8 mouse cellular contexts compared by ENCODE assay signal in genomic region chr10:13868371-13869321, GRCm38 (mm10). TPM values are rescaled to one million over a fixed set of nuclear protein-coding genes. Genes with fewer than 3 reads are reported as not detected.
A peak's percentile ranks its signal among the peaks of the same experiment; 100 is the strongest.
DNase-seq lines count a peak whose midpoint lies in the region; ATAC-seq and TF ChIP-seq lines count a peak whose summit lies in the region.

TSS of gene Aig1 (minus strand) at chr10:13868980.

- H3K4me1 ChIP-seq in forebrain, embryonic 11.5 days (replicated peaks; ENCODE audit: control insufficient read depth, insufficient read depth, low read length), result 0 out of 2 replicates have a peak, but pooled peaks cover 2% of the 10 kb centered on the region
- peaks cover 24% of the 10 kb centered on the region for H3K4me1 ChIP-seq in heart, embryonic 16.5 days (ENCODE audit: control insufficient read depth, insufficient read depth, low read length)
- peaks cover 31% of the 10 kb centered on the region for H3K4me1 ChIP-seq in liver, embryonic 12.5 days

- peak; percentile 41 for DNase-seq in c-Kit-positive CD71-negative TER-119-negative erythroid progenitor cells, embryonic 14.5 days (ENCODE audit: low read depth)
- peak; percentile 82 for DNase-seq in forebrain, embryonic 11.5 days (ENCODE audit: low spot score)
- peak; percentile 77 to 89 for DNase-seq in kidney, postnatal 25 days
- DNase-seq in naive thymus-derived CD4-positive, alpha-beta T cell, adult 2 months (ENCODE audit: low read depth), result peak; percentile 84
- DNase-seq in spleen, postnatal 4 days (ENCODE audit: low spot score in 2 of 2), result peak; percentile 77 to 86

- peak within 1 kb of the TSS; percentile 82 for H3K9ac ChIP-seq in forebrain, embryonic 11.5 days (ENCODE audit: low read length)
- H3K9ac ChIP-seq in heart, embryonic 16.5 days (ENCODE audit: low read length), result peak within 1 kb of the TSS; percentile 92
- peak within 1 kb of the TSS; percentile 79 for H3K9ac ChIP-seq in liver, embryonic 12.5 days

- H3K36me3 ChIP-seq in C2C12 (ENCODE audit: control insufficient read depth, insufficient read depth), result no peaks in the 10 kb centered on the region
- no peaks in the 10 kb centered on the region for H3K36me3 ChIP-seq in forebrain, embryonic 11.5 days (ENCODE audit: control insufficient read depth, insufficient read depth, low read length)
- H3K36me3 ChIP-seq in heart, embryonic 16.5 days (ENCODE audit: control insufficient read depth, insufficient read depth), result no peaks in the 10 kb centered on the region
- no peaks in the 10 kb centered on the region for H3K36me3 ChIP-seq in liver, embryonic 12.5 days

- WGBS in forebrain, embryonic 11.5 days, result 2% methylated on average over 76 of the region's 77 CpGs
- whole genome bisulfite sequencing in heart, embryonic 16.5 days, result 3% methylated on average over 67 of the region's 77 CpGs
- 8% methylated on average over 48 of the region's 77 CpGs for WGBS in liver, embryonic 12.5 days (ENCODE audit: insufficient replicate concordance)

- H3K9me3 ChIP-seq in forebrain, embryonic 11.5 days (ENCODE audit: control insufficient read depth, low read length), result no peaks in the 10 kb centered on the region
- no peaks in the 10 kb centered on the region for H3K9me3 ChIP-seq in heart, embryonic 16.5 days (replicated peaks; ENCODE audit: control insufficient read depth, low read length)
- H3K9me3 ChIP-seq in liver, embryonic 12.5 days (replicated peaks), result no peaks in the 10 kb centered on the region

- no peaks in the 10 kb centered on the region for H3K27me3 ChIP-seq in C2C12 (ENCODE audit: control insufficient read depth, insufficient read depth, insufficient read length)
- H3K27me3 ChIP-seq in forebrain, embryonic 11.5 days (ENCODE audit: control insufficient read depth, insufficient read depth, low read length), result no peaks in the 10 kb centered on the region
- no peaks in the 10 kb centered on the region for H3K27me3 ChIP-seq in heart, embryonic 16.5 days (ENCODE audit: control insufficient read depth, insufficient read depth, low read length)
- no peaks in the 10 kb centered on the region for H3K27me3 ChIP-seq in liver, embryonic 12.5 days (replicated peaks)

- TF ChIP-seq CTCF in C2C12 (IDR thresholded peaks at IDR 0.05; ENCODE audit: control insufficient read depth, insufficient read depth, insufficient read length), result peak; percentile 2

- ATAC-seq in forebrain, embryonic 11.5 days (replicated peaks; ENCODE audit: low FRiP score), result peak; percentile 93
- ATAC-seq in heart, embryonic 16.5 days (replicated peaks; ENCODE audit: extremely low read depth, insufficient read depth, low FRiP score), result peak; percentile 87
- peak; percentile 97 for ATAC-seq in liver, embryonic 12.5 days

- no peak within 1 kb of the TSS for H3K27ac ChIP-seq in forebrain, embryonic 11.5 days (ENCODE audit: low read depth, low read length)
- peak within 1 kb of the TSS; percentile 88 for H3K27ac ChIP-seq in heart, embryonic 16.5 days (ENCODE audit: low read length)
- H3K27ac ChIP-seq in liver, embryonic 12.5 days, result peak within 1 kb of the TSS; percentile 49; the same call in 1 of the 2 replicates

- no peak within 1 kb of the TSS for H3K4me3 ChIP-seq in C2C12 (ENCODE audit: insufficient read depth, poor library complexity, severe bottlenecking)
- H3K4me3 ChIP-seq in forebrain, embryonic 11.5 days (ENCODE audit: low read depth, low read length), result peak within 1 kb of the TSS; percentile 72
- H3K4me3 ChIP-seq in heart, embryonic 16.5 days (ENCODE audit: low read length), result peak within 1 kb of the TSS; percentile 81
- peak within 1 kb of the TSS; percentile 73 for H3K4me3 ChIP-seq in liver, embryonic 12.5 days

- peak within 1 kb of the TSS; percentile 67 for H3K4me2 ChIP-seq in forebrain, embryonic 11.5 days (ENCODE audit: low read depth, low read length, severe bottlenecking)
- H3K4me2 ChIP-seq in heart, embryonic 16.5 days (ENCODE audit: low read depth, low read length), result peak within 1 kb of the TSS; percentile 81
- H3K4me2 ChIP-seq in liver, embryonic 12.5 days, result peak within 1 kb of the TSS; percentile 85

- H3K79me2 ChIP-seq in C2C12 (ENCODE audit: control insufficient read depth, insufficient read depth), result no peaks in the 10 kb centered on the region

- no peak within 1 kb of the TSS for H3ac ChIP-seq in C2C12 (ENCODE audit: control insufficient read depth, insufficient read length, low read depth)

- H3K79me3 ChIP-seq in C2C12 (ENCODE audit: low read depth), result no peaks in the 10 kb centered on the region

TF ChIP-seq in C2C12, 6 proteins besides CTCF, POLR2A, EP300 and RAD21:
- TF ChIP-seq MYOG (IDR thresholded peaks at IDR 0.05; ENCODE audit: control insufficient read depth, extremely low read depth, insufficient read length) (no peak), USF1 (IDR thresholded peaks at IDR 0.05; ENCODE audit: low read depth) (no peak), MAX (IDR thresholded peaks at IDR 0.05) (no peak), FOSL1 (IDR thresholded peaks at IDR 0.05; ENCODE audit: insufficient read depth, low read length, poor library complexity, severe bottlenecking) (no peak), CEBPB (IDR thresholded peaks at IDR 0.05; ENCODE audit: low read depth) (no peak), MYOD1 (IDR thresholded peaks at IDR 0.05; ENCODE audit: control insufficient read depth, insufficient read length, low read depth) (no peak)

RNA-seq across cellular contexts. Expression of gene Aig1, which starts in this region (rescaled TPM):
- polyA plus RNA-seq in C2C12 (2012; fragmentation: generic; extraction: Trizol), result 11.3 TPM
- polyA plus RNA-seq in forebrain, embryonic 11.5 days (2014; fragmentation: Nextera tagmentation; extraction: Ambion mirVana), result 22.0 and 31.7 TPM in 2 replicates
- 69.5 and 71.3 TPM in 2 replicates for polyA plus RNA-seq in heart, embryonic 16.5 days (2015; fragmentation: Nextera tagmentation; extraction: Ambion mirVana)
- 12.0 and 14.6 TPM in 2 replicates for polyA plus RNA-seq in liver, embryonic 12.5 days (2016; fragmentation: Nextera tagmentation; extraction: Ambion mirVana)
